Mouse (Mus musculus): ENCODE data around the gene Ndufa3. TPM values are rescaled to one million over a fixed set of nuclear protein-coding genes. Genes with fewer than 3 reads are reported as not detected.

Ndufa3 gene
- polyA plus RNA-seq, 1 experiment from 2014 or later = 703 TPM

DNA sequence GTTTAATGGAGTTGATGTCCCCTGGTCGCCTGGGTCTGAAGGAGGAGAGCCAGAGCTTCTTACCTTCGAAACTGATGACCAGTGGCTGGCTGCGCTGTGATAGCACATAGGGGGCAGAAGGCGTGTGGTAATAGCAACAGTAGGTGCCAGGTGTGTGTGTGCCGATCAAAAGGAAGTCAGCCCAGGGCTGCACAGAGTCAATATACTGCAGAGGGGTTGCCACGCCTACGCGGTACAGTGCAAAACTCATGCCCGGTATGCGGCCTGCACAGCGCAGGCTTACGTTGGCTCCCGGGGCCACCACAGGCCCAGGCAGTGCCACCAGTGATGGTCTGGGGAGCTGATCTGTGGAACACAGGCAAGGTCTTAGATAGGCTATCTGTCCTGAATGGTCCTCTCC, 6.2 kb upstream of the Ndufa3 start:
- 86% methylated on average over 13 of the region's 13 CpGs for WGBS
- no peaks in the 10 kb centered on the region for H3K4me1 ChIP-seq

DNA sequence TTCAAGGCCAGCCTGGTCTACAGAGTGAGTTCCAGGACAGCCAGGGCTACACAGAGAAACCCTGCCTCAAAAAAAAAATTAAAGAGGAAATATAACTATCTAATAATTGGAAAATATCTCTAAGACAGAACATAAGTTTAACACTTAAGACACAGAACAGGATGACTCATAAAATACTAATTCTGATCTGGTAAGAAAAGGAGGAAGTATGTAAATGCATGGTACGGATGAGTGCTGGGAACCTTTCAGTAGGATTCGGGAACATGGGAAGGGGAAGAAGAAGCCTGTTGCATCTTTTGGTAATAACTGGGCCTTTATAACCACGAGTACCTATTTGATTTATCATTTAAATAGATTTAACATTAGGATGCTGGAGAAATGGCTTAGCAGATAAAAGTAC, 3.2 kb upstream of the Ndufa3 start:
- H3K36me3 ChIP-seq = peaks cover 4% of the 10 kb centered on the region
- 66% methylated on average over 3 of the region's 3 CpGs for WGBS
- no peak for ATAC-seq (ENCODE audit: extremely low read depth, insufficient number of reproducible peaks, low FRiP score, low TSS enrichment)
- no peaks in the 10 kb centered on the region for H3K27me3 ChIP-seq (replicated peaks)
- H3K9me3 ChIP-seq = no peaks in the 10 kb centered on the region
- peaks cover 12% of the 10 kb centered on the region for H3K4me1 ChIP-seq
- no peak overlapping the region for H3K4me2 ChIP-seq
- H3K27ac ChIP-seq (replicated peaks) = no peak overlapping the region
- H3K9ac ChIP-seq = no peak overlapping the region
- H3K4me3 ChIP-seq = no peak overlapping the region

More for the DNA sequence above, 6.2 kb upstream of the Ndufa3 start:
- Histone ChIP-seq H3K4me3 (no peak overlapping the region), H3K4me2 (no peak overlapping the region), H3K9ac (no peak overlapping the region), H3K36me3 (no peaks in the 10 kb centered on the region), H3K27me3 (replicated peaks) (no peaks in the 10 kb centered on the region), H3K27ac (replicated peaks) (no peak overlapping the region), H3K9me3 (no peaks in the 10 kb centered on the region)
- no peak for ATAC-seq (ENCODE audit: extremely low read depth, insufficient number of reproducible peaks, low FRiP score, low TSS enrichment)

DNA sequence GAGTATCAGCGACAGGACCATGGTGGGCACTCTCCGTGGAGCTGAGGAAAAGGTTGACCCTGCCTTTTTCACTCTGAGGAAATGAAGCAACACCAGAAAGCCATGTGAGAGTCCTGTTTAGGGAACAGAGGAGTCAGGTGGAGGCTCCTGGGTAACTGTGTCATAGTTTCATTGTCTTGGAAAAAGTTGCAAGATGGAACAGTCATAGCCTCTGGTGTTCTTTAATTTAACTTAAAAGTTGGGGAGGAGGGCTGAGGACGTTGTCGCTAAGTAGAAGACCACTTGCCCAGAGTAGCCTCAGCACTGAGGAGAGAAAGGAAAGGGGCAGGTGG, 1.1 kb upstream of the Ndufa3 start, which contains the start of gene Oscar:
Oscar (minus strand) TSS at position 101 of the 332 bp plus-strand sequence.
- Histone ChIP-seq H3K9me3 (no peaks in the 10 kb centered on the region), H3K4me1 (peaks cover 12% of the 10 kb centered on the region), H3K36me3 (peaks cover 24% of the 10 kb centered on the region), H3K27ac (replicated peaks) (no peak within 1 kb of the TSS), H3K9ac (no peak within 1 kb of the TSS; the same call in 1 of the 2 replicates), H3K4me3 (peak within 1 kb of the TSS; percentile 78), H3K4me2 (peak within 1 kb of the TSS; percentile 72), H3K27me3 (replicated peaks) (no peaks in the 10 kb centered on the region)
- WGBS = 74% methylated on average over 4 of the region's 4 CpGs
- ATAC-seq (ENCODE audit: extremely low read depth, insufficient number of reproducible peaks, low FRiP score, low TSS enrichment) = no peak

DNA sequence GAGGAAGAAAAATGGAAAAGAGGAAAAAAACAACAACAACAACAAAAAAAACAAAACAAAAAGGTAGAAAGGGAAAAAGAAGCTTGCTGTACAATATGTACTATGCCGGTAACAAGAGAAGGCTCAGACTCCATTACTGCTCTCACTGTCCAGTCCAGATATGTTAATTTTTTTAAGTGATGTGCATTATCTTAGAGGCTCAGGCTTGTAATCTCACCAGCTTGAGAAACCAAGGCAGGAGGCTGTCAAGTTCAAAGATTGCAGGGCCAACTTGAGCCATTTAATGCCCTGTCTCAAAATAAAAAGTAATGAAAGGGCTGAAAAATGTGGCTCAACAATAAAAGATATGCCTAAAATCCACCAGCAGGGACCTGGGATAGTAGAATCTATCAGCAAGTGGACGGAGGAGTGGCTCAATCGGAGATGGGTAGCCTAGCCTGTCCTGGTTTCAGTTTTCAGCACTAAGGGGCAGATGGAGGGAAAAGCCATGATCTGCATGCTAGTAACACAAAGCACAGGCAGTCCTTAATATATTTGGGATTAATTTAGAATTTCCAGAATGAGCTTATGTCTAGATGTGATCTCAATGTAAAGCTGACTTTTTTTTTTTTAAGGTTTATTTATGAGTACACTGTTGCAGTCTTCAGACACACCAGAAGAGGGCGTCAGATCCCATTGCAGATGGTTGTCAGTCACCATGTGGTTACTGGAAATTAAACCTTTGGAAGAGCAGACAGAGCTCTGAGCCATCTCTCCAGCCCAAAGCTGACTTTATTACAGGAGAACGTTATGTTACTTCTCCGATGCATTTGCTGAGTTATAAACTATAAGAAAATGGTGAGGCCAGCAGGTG, 558 bp upstream of the Ndufa3 start:
- Histone ChIP-seq H3K4me3 (peak overlapping the region; percentile 78), H3K9me3 (no peaks in the 10 kb centered on the region), H3K4me1 (peaks cover 12% of the 10 kb centered on the region), H3K27me3 (replicated peaks) (no peaks in the 10 kb centered on the region), H3K36me3 (peaks cover 29% of the 10 kb centered on the region), H3K4me2 (peak overlapping the region; percentile 72), H3K9ac (no peak overlapping the region; the same call in 1 of the 2 replicates), H3K27ac (replicated peaks) (no peak overlapping the region)
- ATAC-seq (ENCODE audit: extremely low read depth, insufficient number of reproducible peaks, low FRiP score, low TSS enrichment) = no peak
- WGBS = 35% methylated on average over 6 of the region's 6 CpGs

DNA sequence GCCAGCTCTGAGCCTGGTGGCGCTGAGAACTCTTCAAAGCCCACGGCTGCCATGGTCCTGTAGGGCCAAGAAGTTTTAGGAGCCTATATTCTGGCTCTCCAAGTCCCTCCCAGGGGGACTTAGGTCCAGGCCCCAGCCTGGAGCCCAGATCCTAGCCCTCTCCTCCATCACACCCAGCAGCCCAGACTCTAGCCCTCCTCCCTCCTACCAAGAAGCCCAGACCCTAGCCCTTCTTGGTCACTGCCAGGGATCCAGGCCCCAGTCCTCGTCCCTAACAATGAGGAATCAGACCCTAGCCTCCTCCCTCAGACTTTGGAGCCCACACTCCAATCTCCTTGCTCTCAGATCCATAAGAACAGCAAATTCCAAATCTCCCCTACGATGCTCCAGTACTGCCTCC, 11.9 kb downstream of the Ndufa3 start:
- H3K27me3 ChIP-seq (replicated peaks) = no peaks in the 10 kb centered on the region
- H3K4me3 ChIP-seq = peak overlapping the region; percentile 80
- H3K9ac ChIP-seq = peak overlapping the region; percentile 92
- no peak for ATAC-seq (ENCODE audit: extremely low read depth, insufficient number of reproducible peaks, low FRiP score, low TSS enrichment)
- no peaks in the 10 kb centered on the region for H3K9me3 ChIP-seq
- H3K4me2 ChIP-seq = peak overlapping the region; percentile 100
- H3K27ac ChIP-seq (replicated peaks) = peak overlapping the region; percentile 86; the same call in 1 of the 2 replicates
- peaks cover 65% of the 10 kb centered on the region for H3K36me3 ChIP-seq
- WGBS = 29% methylated on average over 4 of the region's 4 CpGs
- H3K4me1 ChIP-seq = peaks cover 25% of the 10 kb centered on the region

DNA sequence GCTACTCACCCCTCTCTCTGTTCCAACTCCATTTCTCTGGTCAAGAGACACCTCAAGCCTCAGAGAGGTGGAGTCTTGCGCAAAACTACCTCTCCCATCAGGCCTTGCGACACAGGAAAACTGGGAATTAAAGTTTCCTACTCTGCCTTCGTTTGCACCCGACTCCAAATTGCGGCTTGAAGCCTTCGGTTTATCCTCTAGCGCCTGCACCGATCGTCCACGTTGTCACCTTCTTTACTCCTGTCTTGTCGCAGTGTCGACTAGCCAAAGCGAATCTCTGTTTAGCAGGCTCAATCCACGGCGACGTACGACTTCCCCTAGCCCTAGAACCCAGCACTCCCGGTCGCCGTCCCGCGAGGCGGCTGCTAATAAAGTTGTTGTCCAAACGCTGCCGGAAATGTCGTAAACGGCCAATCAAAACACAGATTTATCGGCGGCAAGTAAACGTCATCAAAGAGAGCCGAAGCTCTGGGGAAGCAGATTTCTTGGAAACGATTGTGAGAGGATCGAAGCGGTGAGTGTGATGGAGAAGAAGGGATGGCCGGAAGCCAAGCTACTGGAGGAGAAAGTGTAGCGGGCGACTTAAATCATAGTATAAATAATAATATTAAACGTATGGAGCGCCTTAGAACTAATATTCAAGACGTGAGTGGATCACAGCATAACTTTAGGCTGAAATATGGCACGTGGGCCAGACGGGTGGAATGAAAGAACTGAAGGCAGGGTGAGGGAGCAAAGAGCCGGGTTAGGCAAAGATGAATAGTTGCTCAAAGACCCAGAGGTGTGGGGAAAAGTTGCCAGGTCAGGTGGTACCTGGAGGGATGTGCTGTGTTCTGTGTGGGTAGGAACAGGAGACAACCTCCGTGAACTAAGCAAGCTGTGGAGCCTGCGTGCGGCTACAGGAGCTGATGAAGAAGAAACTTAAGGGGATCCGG, 12.6 kb downstream of the Ndufa3 start, which contains the start of the genes Tfpt and Prpf31:
Tfpt (minus strand) TSS at position 387 of the 935 bp plus-strand sequence.
Prpf31 (plus strand) TSS at position 443 of the 935 bp plus-strand sequence.
- Histone ChIP-seq H3K9ac (peak within 1 kb of the TSS; percentile 92), H3K27ac (replicated peaks) (peak within 1 kb of the TSS; percentile 86), H3K4me2 (peak within 1 kb of the TSS; percentile 100), H3K9me3 (no peaks in the 10 kb centered on the region), H3K36me3 (peaks cover 65% of the 10 kb centered on the region), H3K4me1 (peaks cover 25% of the 10 kb centered on the region), H3K27me3 (replicated peaks) (no peaks in the 10 kb centered on the region), H3K4me3 (peak within 1 kb of the TSS; percentile 80)
- peak; percentile 65 for ATAC-seq (ENCODE audit: extremely low read depth, insufficient number of reproducible peaks, low FRiP score, low TSS enrichment)
- under 1% methylated on average over 47 of the region's 47 CpGs for WGBS

DNA sequence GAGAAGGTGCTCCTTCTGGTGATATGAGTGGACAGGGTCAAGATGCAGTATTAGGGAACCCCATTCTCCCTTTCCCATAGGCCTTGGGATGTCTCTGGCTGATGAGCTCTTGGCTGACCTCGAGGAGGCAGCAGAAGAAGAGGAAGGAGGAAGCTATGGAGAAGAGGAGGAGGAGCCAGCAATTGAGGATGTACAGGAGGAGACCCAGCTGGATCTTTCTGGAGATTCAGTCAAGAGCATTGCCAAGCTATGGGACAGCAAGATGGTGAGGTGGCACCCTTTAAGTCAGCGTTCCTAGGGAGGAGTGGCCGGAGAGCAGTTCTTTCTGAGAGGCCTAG, 13.3 kb downstream of the Ndufa3 start:
- Histone ChIP-seq H3K27me3 (replicated peaks) (no peaks in the 10 kb centered on the region), H3K4me3 (peak overlapping the region; percentile 80), H3K36me3 (peaks cover 65% of the 10 kb centered on the region), H3K4me1 (peaks cover 25% of the 10 kb centered on the region), H3K9me3 (no peaks in the 10 kb centered on the region), H3K27ac (replicated peaks) (no peak overlapping the region), H3K4me2 (peak overlapping the region; percentile 100), H3K9ac (peak overlapping the region; percentile 92)
- 53% methylated on average over 3 of the region's 3 CpGs for WGBS
- ATAC-seq (ENCODE audit: extremely low read depth, insufficient number of reproducible peaks, low FRiP score, low TSS enrichment) = no peak

DNA sequence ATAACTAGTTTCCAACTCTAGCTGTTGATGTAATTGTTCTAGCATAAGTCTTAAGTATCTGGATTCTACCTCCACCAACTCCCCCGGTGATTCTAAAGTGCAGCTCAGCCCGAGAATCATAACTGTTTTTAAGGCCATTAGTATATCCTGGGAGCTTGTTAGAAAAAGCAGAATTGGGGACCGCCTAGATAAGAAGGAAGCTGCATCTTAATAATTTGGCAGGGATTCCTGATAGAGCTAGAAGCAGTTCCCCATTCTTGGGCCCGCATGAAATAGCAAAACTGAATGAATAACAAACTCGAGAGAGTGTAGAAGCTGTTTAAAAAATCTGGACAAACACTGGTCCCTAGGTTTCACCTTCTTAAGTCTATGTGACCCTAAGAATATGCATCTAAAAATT, 26.2 kb downstream of the Ndufa3 start:
- WGBS = 62% methylated on average over 5 of the region's 5 CpGs
- H3K4me2 ChIP-seq = peak overlapping the region; percentile 73
- no peak overlapping the region for H3K9ac ChIP-seq
- peak overlapping the region; percentile 99; the same call in 1 of the 2 replicates for H3K4me3 ChIP-seq
- peaks cover 54% of the 10 kb centered on the region for H3K36me3 ChIP-seq
- ATAC-seq (ENCODE audit: extremely low read depth, insufficient number of reproducible peaks, low FRiP score, low TSS enrichment) = no peak
- H3K27me3 ChIP-seq (replicated peaks) = no peaks in the 10 kb centered on the region
- H3K9me3 ChIP-seq = no peaks in the 10 kb centered on the region
- H3K27ac ChIP-seq (replicated peaks) = no peak overlapping the region
- peaks cover 29% of the 10 kb centered on the region for H3K4me1 ChIP-seq

DNA sequence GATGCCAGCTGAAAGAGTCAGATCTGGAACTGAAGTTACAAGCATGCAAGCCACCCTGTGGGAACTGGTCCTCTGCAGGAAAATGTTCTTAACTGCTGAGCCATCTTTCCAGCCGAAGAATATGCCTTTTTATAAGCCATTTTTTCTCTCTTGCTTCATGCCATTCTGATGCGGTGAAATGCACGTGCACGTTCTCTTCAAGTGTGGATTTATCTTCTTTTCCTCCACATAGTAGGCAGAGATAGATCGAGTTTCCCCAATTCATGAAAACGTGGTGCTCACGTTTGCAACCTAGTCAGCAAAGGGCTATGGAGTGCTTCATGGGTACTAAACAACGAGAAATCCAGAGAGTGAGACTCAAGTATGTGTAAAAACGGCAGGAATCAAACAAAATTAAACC, 26.7 kb downstream of the Ndufa3 start:
- H3K27ac ChIP-seq (replicated peaks) = peak overlapping the region; percentile 61; the same call in 1 of the 2 replicates
- H3K9ac ChIP-seq = peak overlapping the region; percentile 59
- H3K4me2 ChIP-seq = peak overlapping the region; percentile 73
- H3K4me1 ChIP-seq = peaks cover 34% of the 10 kb centered on the region
- H3K27me3 ChIP-seq (replicated peaks) = no peaks in the 10 kb centered on the region
- peak overlapping the region; percentile 99 for H3K4me3 ChIP-seq
- 22% methylated on average over 9 of the region's 9 CpGs for WGBS
- H3K36me3 ChIP-seq = peaks cover 52% of the 10 kb centered on the region
- H3K9me3 ChIP-seq = no peaks in the 10 kb centered on the region
- ATAC-seq (ENCODE audit: extremely low read depth, insufficient number of reproducible peaks, low FRiP score, low TSS enrichment) = no peak

DNA sequence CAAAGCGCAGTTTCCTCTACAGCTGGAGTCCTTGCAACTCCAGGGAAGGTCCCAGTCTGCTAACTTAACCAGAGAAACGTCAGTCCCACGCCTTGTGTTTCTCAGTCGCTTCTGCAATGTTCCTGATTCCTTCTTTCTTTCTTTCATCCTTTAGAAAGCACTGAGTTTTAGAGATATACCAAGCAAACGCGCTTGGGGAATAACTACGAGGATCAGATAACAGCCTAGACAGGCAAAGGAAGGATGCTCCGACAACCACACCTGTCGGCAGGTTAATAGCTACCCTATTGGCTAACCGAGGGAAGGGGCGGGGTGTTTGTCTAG, 27.1 kb downstream of the Ndufa3 start:
- peaks cover 47% of the 10 kb centered on the region for H3K36me3 ChIP-seq
- WGBS = 1% methylated on average over 11 of the region's 11 CpGs
- no peak for ATAC-seq (ENCODE audit: extremely low read depth, insufficient number of reproducible peaks, low FRiP score, low TSS enrichment)
- peak overlapping the region; percentile 73 for H3K4me2 ChIP-seq
- peak overlapping the region; percentile 61 for H3K27ac ChIP-seq (replicated peaks)
- H3K27me3 ChIP-seq (replicated peaks) = no peaks in the 10 kb centered on the region
- H3K9me3 ChIP-seq = no peaks in the 10 kb centered on the region
- H3K9ac ChIP-seq = peak overlapping the region; percentile 59
- peaks cover 38% of the 10 kb centered on the region for H3K4me1 ChIP-seq
- peak overlapping the region; percentile 99 for H3K4me3 ChIP-seq
